Mouse (Mus musculus) urinary bladder, postnatal 36 days (tissue): ENCODE measurements around the gene Ust.

Experiments used
- DNase-seq, 2 experiments: peaks; one replicate each; pipeline ENCODE4 v3.0.0; 2022; ENCODE audit warnings: low spot score in 2 of 2, mixed read lengths in 1 of 2

Gene Ust

GRCm38 (mm10) chr10:8504832-8505231 is 13.8 kb downstream of the Ust start:
- peak in 1 of 2 experiments; percentile 27 for DNase-seq

DNA sequence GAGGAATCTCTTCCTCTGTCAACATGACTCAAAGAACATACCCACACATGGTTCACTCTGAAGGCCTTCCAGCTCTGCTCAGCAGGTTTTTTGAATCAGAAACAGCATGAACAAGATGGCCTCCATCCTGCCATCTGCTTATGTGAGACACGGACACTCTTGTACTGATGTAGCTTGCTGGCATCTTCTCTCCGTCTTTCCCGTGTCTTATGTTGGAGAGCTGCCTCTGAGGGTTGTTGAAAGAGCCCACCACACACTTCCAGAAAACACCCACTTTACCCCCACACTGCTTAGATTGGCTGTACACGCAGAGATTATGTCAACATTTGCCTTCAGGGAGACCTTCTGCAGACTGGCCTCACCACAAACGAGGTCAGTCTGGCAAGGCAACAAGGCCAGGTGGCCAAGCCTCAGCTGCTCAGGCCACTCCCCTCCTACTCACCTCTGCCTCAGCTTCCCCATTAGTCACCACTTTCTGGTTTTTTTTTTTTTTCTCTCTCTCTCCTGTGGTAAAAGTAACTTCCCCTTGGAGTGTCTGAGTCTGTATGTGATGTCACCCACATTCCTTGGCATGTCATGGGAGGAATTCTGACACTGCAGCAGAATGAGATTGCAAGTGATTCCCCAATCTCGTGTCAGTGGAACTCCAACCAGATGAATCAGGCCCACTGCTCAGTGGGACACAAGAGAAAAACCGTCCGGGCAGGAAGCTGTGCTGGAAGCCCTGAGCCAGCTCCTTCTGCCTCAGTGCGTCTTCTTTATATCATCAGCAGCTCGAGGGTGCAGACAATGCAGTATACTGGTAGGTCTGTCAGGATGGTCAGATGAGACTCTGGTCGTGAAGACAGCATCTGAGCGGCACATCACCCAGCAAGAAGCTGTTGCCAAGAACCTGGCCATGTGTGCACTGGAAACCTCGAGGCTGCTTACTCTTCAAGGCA is 19.4 kb downstream of the Ust start:
- no peak for DNase-seq

DNA sequence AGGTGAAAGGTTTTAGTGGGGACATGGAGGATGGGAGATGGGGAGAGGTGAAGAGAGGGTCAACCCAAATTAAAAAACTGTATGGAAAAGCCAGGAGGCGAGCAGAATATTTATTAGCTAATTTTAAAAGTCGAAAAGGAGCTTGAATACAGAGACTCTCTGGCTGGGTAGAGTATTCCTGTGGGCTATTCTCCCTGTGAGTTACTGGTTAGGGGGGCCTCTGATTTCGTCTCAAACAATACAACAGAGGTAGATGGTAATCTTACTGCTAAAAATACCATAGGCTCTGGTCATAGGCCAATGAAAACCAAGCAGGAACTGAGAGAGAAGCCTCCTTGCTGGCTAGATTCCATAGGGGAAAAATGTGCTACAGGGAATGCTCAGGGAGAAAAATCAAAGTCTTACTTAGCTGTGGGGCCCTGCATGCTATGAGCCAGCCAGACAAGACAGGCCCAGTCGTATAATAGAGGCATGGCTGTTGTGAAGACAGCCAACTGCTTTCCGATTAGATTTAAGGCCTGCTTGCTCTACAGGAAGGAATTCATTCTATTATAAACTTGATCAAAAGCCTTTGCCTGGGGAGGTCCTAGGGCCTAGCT is 23.0 kb downstream of the Ust start:
- DNase-seq: no peak

- DNase-seq: no peak
These were observed 26.6 kb downstream of the Ust start for GRCm38 (mm10) chr10:8491909-8492591.

GRCm38 (mm10) chr10:8487388-8487787 is 31.2 kb downstream of the Ust start:
- no peak for DNase-seq

GRCm38 (mm10) chr10:8484487-8484886 is 34.1 kb downstream of the Ust start:
- DNase-seq: no peak

- DNase-seq: no peak
These were observed 35.8 kb downstream of the Ust start for GRCm38 (mm10) chr10:8482779-8483178.

DNA sequence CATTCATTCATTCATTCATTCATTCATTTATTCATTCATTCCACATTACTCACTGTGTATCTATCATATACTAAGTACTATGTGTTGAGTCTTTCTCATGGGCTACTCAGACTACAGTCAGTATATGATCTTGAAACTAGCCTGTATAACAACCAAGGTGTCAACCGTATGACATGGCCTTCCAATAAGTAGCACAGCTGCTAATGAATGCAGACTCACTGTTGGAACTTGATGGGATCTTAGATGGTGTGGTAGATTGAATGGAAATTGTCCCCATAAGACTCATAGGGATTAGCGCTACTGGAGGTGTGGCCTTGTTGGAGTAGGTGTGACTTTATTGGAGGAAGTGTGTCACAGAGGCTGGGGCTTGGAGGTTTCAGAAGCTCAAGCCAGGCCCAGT is 38.8 kb downstream of the Ust start:
- DNase-seq: no peak

- no peak for DNase-seq
These were observed 40.7 kb downstream of the Ust start for GRCm38 (mm10) chr10:8477936-8478335.

DNA sequence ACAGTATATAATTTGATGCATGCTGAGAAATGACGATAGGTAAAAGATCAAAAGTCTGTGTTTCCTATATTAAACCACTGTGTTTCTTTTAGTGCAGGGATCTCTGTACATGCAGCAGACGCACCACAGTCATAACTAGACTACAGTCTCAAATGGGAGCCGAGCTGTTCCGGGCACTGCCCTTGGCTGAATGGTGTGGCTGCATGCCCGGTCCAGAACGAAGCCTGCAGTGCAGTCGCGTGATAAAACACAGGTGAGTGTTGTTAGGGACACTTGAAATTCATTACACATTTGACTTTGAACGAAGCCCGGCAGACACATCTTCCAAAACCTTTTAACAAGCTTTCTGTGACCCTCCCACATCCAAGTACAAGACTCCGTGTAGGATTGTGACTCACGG is 46.6 kb downstream of the Ust start:
- DNase-seq: no peak

- no peak for DNase-seq
These were observed 47.6 kb downstream of the Ust start for GRCm38 (mm10) chr10:8471012-8471411.

DNA sequence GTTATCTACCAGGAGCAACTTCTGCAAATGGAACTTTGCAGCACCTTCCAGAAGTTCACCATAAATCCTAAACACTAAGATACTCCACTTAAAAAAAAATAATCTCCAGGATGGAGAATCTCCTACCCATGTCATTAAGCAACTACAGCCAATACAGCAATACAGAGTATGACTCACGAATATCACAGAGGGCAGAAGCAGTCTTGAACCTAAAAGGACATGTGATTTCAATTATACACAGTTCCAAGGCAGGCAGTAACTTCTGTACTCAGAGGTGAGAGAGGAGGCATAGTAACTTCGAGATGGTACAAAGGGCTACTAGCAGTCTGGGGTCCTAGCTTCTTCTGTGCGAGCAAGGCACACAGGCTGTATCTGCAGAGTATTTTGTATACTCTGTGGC is 49.1 kb downstream of the Ust start:
- no peak for DNase-seq

GRCm38 (mm10) chr10:8468651-8469386 is 49.8 kb downstream of the Ust start:
- no peak for DNase-seq

GRCm38 (mm10) chr10:8465918-8466317 is 52.7 kb downstream of the Ust start:
- DNase-seq: no peak

GRCm38 (mm10) chr10:8465216-8465615 is 53.4 kb downstream of the Ust start:
- DNase-seq: no peak

DNA sequence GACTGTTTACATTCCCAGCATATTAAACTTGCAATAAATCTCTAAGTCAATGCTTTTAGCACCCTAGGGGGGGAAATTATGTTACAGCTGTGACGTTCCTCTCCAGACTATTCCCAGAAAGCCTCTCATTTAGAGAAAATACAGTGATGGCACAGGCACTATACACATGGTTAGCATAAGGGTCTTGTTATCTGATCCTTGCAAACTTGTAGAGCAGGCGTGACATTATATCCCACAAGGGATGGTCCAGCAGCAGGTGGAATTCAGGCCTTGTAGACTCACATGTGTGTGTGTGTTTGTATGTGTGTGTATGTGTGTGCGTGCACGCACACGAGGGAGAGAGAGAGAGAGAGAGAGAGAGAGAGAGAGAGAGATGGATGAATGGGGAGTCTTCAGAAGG is 57.3 kb downstream of the Ust start:
- no peak for DNase-seq

DNA sequence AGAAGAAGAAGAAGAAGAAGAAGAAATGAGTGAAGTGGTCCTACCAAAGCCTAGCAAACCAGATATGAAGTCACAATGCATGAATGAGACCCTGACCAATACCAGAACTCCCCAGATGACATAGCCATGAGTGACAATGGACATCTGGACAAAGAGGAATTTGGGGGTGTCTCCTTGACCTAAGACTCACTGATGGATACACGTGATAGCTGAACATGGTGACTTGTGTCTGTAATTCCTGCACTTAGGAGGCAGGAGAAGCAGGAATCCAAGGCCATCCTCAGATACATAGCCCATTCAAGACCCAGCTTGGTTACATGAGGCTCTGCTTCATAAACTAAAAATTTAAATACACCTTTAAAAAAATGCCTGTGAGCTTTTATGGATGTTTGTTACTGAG is 63.9 kb downstream of the Ust start:
- no peak for DNase-seq

- no peak for DNase-seq
These were observed 70.9 kb downstream of the Ust start for GRCm38 (mm10) chr10:8447681-8448080.

- no peak for DNase-seq
These were observed 71.7 kb downstream of the Ust start for GRCm38 (mm10) chr10:8446972-8447371.

GRCm38 (mm10) chr10:8444052-8444451 is 74.6 kb downstream of the Ust start:
- DNase-seq: no peak

GRCm38 (mm10) chr10:8431857-8432256 is 86.8 kb downstream of the Ust start:
- DNase-seq: peak in 1 of 2 experiments; percentile 6
